Mouse (Mus musculus) duodenum, adult 2 months (tissue): ENCODE measurements around the gene Srpk1. TPM values are rescaled to one million over a fixed set of nuclear protein-coding genes. Genes with fewer than 3 reads are reported as not detected.

ENCODE experiments used
- polyA plus RNA-seq: library from polyadenylated mRNA; depleted of rRNA; stranded (reverse); fragments of >200 nt; gene quantifications from 2 replicates; pipeline ENCODE4 v1.2.3, GENCODE M21; 2012; ENCODE audit warnings: low replicate concordance; rRNA removed

Gene Srpk1
- polyA plus RNA-seq: 16.8 and 17.1 TPM in 2 replicates

DNA sequence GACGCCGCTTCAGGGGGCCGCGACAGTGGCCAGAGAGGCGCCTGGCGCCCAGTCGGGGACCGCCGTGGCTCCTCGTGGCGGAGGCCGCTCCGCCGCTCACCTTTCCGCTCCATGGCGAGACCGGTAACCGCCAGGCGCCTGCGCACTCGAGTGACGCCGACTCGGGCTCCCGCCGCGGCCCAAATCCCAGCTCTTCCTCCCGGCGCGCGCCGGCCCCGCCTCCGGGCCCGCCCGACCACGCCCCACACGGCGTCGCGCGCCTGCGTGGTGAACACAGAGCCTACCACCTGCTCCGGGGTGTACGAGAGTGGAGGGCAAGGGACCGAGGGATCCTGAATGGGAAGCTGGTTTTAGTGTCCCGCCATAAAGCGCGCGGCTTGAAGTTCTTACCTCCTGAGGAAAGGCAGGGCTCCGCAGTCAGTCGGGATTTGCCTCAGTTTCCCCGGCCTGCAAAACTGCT is at the start of gene Srpk1:
Srpk1 (minus strand) TSS at position 410 of the 460 bp plus-strand sequence.

DNA sequence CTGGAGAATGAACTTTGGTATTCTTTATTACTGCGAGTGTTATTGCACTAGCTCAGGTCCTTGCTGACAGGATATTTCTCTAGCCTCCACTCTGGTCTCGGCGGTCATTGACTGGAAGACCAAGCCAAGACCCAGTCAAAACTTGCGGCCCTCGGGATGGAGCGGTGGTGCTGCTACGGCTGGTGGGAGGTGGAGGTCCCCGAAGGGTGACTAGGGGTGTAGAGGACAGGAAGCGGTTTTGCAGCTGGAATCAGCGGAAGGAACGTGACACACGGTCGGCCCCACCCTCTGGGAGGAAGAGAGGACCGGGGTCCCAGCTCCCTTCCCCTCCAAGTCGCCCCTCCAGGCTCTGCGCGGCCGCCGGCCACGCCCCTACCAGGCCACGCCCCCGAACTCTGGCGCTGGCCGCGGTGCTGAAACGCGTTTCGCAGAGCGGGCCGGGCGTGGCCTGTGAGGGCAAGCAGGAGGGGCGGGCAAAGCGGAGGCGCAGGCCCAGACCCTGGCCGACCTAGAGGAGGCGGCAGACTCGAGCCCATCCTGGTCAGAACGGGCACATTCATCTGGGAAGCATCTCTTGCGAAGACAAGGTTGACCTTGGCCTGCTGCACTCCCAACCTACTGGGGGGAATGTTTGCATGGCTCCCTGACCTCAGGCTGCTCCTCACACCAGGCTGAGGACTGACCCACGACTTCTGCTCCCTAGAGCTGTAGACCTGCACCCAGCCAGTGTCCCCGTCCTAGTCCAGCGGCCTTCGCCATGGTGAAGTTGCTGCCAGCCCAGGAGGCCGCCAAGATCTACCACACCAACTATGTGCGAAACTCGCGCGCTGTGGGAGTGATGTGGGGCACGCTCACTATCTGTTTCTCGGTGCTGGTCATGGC is 47.0 kb downstream of the Srpk1 start, which contains the start of gene Lhfpl5:
Lhfpl5 (plus strand) TSS at position 398 of the 882 bp plus-strand sequence.

DNA sequence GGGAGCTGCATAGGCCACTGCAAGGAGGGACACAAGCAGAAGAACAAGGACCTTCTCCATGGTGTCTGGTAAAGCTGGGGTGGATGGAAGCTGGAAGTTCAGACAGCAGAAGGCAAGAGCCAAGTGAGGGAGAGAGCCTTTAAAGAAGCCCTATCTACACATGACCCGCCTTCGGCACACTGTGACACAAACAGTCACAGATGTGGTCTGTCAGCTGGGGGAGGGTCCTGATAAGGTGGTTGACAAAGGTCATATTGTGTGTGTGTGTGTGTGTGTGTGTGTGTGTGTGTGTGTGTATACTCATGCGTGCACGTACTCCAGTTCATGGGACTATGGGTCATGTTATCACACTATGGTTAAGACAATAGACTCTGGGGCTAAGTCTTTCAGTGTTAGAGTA is 61.9 kb downstream of the Srpk1 start, which contains the start of gene Clps:
Clps (minus strand) TSS at position 169 of the 400 bp plus-strand sequence.

DNA sequence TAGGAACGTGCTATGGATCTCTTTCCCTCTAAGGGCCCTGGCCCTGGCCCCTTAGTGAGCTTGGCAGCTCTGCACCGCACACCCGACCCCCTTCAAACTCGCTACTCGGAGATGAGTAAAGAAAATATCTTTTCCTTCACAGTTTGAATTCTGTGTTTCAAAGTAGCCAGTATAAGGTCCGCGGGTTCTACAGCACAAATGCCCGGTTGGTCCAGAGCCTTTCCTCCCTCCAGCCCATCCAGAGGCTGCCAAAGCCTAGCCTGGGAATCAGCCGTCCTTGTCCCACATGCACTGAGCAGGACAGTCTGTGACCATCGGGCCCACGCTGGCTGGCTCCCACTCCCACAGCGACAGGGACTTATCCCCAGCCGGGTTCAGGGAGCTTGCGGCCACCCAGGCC is 73.4 kb downstream of the Srpk1 start, which contains the start of gene Clpsl2:
Clpsl2 (plus strand) TSS at position 301 of the 400 bp plus-strand sequence.

Other genes starting within 250 kb of the Srpk1 start
- gene Fkbp5, start 105.2 kb downstream of the Srpk1 start, polyA plus RNA-seq: 3.4 and 8.9 TPM in 2 replicates
- not detected in 2 replicates for gene Armc12, start 91.9 kb downstream of the Srpk1 start, polyA plus RNA-seq
- gene Clpsl2, start 73.3 kb downstream of the Srpk1 start, polyA plus RNA-seq: not detected in 2 replicates
- 1,018 and 10,312 TPM in 2 replicates for gene Clps, start 61.9 kb downstream of the Srpk1 start, polyA plus RNA-seq
- 0.72 and 1.00 TPM in 2 replicates for gene Lhfpl5, start 47.1 kb downstream of the Srpk1 start, polyA plus RNA-seq
- 0.18 TPM in 1 of 2 replicates, not detected in the other for gene Slc26a8, start 67.5 kb upstream of the Srpk1 start, polyA plus RNA-seq
- gene Mapk14, start 68.6 kb upstream of the Srpk1 start, polyA plus RNA-seq: 28.6 and 34.8 TPM in 2 replicates
- gene AC170998.1, start 103.4 kb upstream of the Srpk1 start, polyA plus RNA-seq: 0.18 and 0.27 TPM in 2 replicates
- 186 and 308 TPM in 2 replicates for gene Mapk13, start 146.6 kb upstream of the Srpk1 start, polyA plus RNA-seq
- gene Brpf3, start 178.4 kb upstream of the Srpk1 start, polyA plus RNA-seq: 70.1 and 79.9 TPM in 2 replicates
- 0.72 and 0.78 TPM in 2 replicates for gene Pnpla1, start 235.7 kb upstream of the Srpk1 start, polyA plus RNA-seq